Mouse (Mus musculus): ENCODE results near the gene Bmf. TPM values are rescaled to one million over a fixed set of nuclear protein-coding genes. Genes with fewer than 3 reads are reported as not detected.

Gene Bmf
- total RNA-seq, 2 experiments from 2014 or later: 2.3 to 4.5 TPM

- DNase-seq (ENCODE audit: low spot score in 2 of 2): peak; percentile 42 to 56
Measured at GRCm38 (mm10) chr2:118520042-118520933, 29.2 kb downstream of the Bmf start.

GRCm38 (mm10) chr2:118512418-118513377 lies 36.8 kb downstream of the Bmf start:
- no peak for DNase-seq (ENCODE audit: low spot score in 2 of 2)

- no peak for DNase-seq (ENCODE audit: low spot score in 2 of 2)
Measured at GRCm38 (mm10) chr2:118511779-118512417, 37.6 kb downstream of the Bmf start.

- peak; percentile 83 to 89 for DNase-seq (ENCODE audit: low spot score in 2 of 2)
Measured at GRCm38 (mm10) chr2:118510447-118511310, 38.8 kb downstream of the Bmf start.

- no peak for DNase-seq (ENCODE audit: low spot score in 2 of 2)
Measured at GRCm38 (mm10) chr2:118509688-118510446, 39.6 kb downstream of the Bmf start.

GRCm38 (mm10) chr2:118507126-118507525 lies 42.4 kb downstream of the Bmf start:
- DNase-seq (ENCODE audit: low spot score in 2 of 2): no peak

GRCm38 (mm10) chr2:118500191-118500590 lies 49.3 kb downstream of the Bmf start:
- DNase-seq (ENCODE audit: low spot score in 2 of 2): no peak

- peak in 1 of 2 experiments; percentile 29 for DNase-seq (ENCODE audit: low spot score in 2 of 2)
Measured at GRCm38 (mm10) chr2:118499135-118499961, 50.1 kb downstream of the Bmf start.

GRCm38 (mm10) chr2:118498476-118498875 lies 51.0 kb downstream of the Bmf start:
- DNase-seq (ENCODE audit: low spot score in 2 of 2): no peak

GRCm38 (mm10) chr2:118497890-118498289 lies 51.6 kb downstream of the Bmf start:
- no peak for DNase-seq (ENCODE audit: low spot score in 2 of 2)

- no peak for DNase-seq (ENCODE audit: low spot score in 2 of 2)
Measured at GRCm38 (mm10) chr2:118495024-118495423, 54.5 kb downstream of the Bmf start.

- no peak for DNase-seq (ENCODE audit: low spot score in 2 of 2)
Measured at GRCm38 (mm10) chr2:118491741-118492395, 57.6 kb downstream of the Bmf start.

- DNase-seq (ENCODE audit: low spot score in 2 of 2): no peak
Measured at GRCm38 (mm10) chr2:118491281-118491731, 58.2 kb downstream of the Bmf start.

GRCm38 (mm10) chr2:118490241-118491091 lies 59.0 kb downstream of the Bmf start:
- DNase-seq (ENCODE audit: low spot score in 2 of 2): peak; percentile 31 to 40

GRCm38 (mm10) chr2:118487806-118488205 lies 61.7 kb downstream of the Bmf start:
- DNase-seq (ENCODE audit: low spot score in 2 of 2): no peak

GRCm38 (mm10) chr2:118486933-118487332 lies 62.6 kb downstream of the Bmf start:
- peak; percentile 85 to 86 for DNase-seq (ENCODE audit: low spot score in 2 of 2)

- no peak for DNase-seq (ENCODE audit: low spot score in 2 of 2)
Measured at GRCm38 (mm10) chr2:118485415-118485814, 64.1 kb downstream of the Bmf start.
